Mouse (Mus musculus): ENCODE measurements around the gene Adgb. TPM values are rescaled to one million over a fixed set of nuclear protein-coding genes. Genes with fewer than 3 reads are reported as not detected.

Adgb gene
- polyA plus RNA-seq, 1 experiment from 2014 or later = 0.73 TPM

- DNase-seq (ENCODE audit: low spot score) = no peak
Measured at GRCm38 (mm10) chr10:10352184-10352583, 119.9 kb downstream of the Adgb start.

GRCm38 (mm10) chr10:10350550-10350949, 121.6 kb downstream of the Adgb start:
- no peak for DNase-seq (ENCODE audit: low spot score)

GRCm38 (mm10) chr10:10343930-10344329, 128.2 kb downstream of the Adgb start:
- DNase-seq (ENCODE audit: low spot score) = no peak

- no peak for DNase-seq (ENCODE audit: low spot score)
Measured at GRCm38 (mm10) chr10:10325560-10325959, 146.6 kb downstream of the Adgb start.

- no peak for DNase-seq (ENCODE audit: low spot score)
Measured at GRCm38 (mm10) chr10:10322961-10323360, 149.2 kb downstream of the Adgb start.

- DNase-seq (ENCODE audit: low spot score) = peak; percentile 64
Measured at GRCm38 (mm10) chr10:10321119-10321781, 150.9 kb downstream of the Adgb start.

GRCm38 (mm10) chr10:10320364-10321083, 151.6 kb downstream of the Adgb start:
- no peak for DNase-seq (ENCODE audit: low spot score)

GRCm38 (mm10) chr10:10318086-10318485, 154.0 kb downstream of the Adgb start:
- no peak for DNase-seq (ENCODE audit: low spot score)

- no peak for DNase-seq (ENCODE audit: low spot score)
Measured at GRCm38 (mm10) chr10:10315631-10316030, 156.5 kb downstream of the Adgb start.

- no peak for DNase-seq (ENCODE audit: low spot score)
Measured at GRCm38 (mm10) chr10:10314521-10314920, 157.6 kb downstream of the Adgb start.

- DNase-seq (ENCODE audit: low spot score) = no peak
Measured at GRCm38 (mm10) chr10:10309877-10310426, 162.2 kb downstream of the Adgb start.

GRCm38 (mm10) chr10:10309056-10309455, 163.1 kb downstream of the Adgb start:
- no peak for DNase-seq (ENCODE audit: low spot score)

- DNase-seq (ENCODE audit: low spot score) = no peak
Measured at GRCm38 (mm10) chr10:10307384-10307783, 164.7 kb downstream of the Adgb start.

- DNase-seq (ENCODE audit: low spot score) = no peak
Measured at GRCm38 (mm10) chr10:10304370-10304769, 167.8 kb downstream of the Adgb start.

- no peak for DNase-seq (ENCODE audit: low spot score)
Measured at GRCm38 (mm10) chr10:10301692-10302091, 170.4 kb downstream of the Adgb start.

- DNase-seq (ENCODE audit: low spot score) = no peak
Measured at GRCm38 (mm10) chr10:10300915-10301439, 171.1 kb downstream of the Adgb start.

- DNase-seq (ENCODE audit: low spot score) = no peak
Measured at GRCm38 (mm10) chr10:10299987-10300386, 172.1 kb downstream of the Adgb start.

- no peak for DNase-seq (ENCODE audit: low spot score)
Measured at GRCm38 (mm10) chr10:10287221-10287867, 184.8 kb downstream of the Adgb start.
